Mouse (Mus musculus) hindbrain, embryonic 11.5 days (tissue): ENCODE measurements around the gene F830045P16Rik. TPM values are rescaled to one million over a fixed set of nuclear protein-coding genes. Genes with fewer than 3 reads are reported as not detected.

ENCODE experiments used
- ATAC-seq: fragments of 200-750 bp; cut with Nextera tagmentation; 2 replicates; pipeline ENCODE4 v1.8.0; 2017; ENCODE audit warnings: mild to moderate bottlenecking, moderate TSS enrichment, moderate library complexity; ENCODE audit not compliant: low FRiP score
- DNase-seq: peaks from one replicate; pipeline ENCODE4 v3.0.0-alpha.2; 2015; ENCODE audit warnings: low spot score
- H3K27ac ChIP-seq: fragments of 300-500 bp; sonication (generic); 2 replicates; pipeline ENCODE4 v1.5.1; 2014; ENCODE audit warnings: mild to moderate bottlenecking, low read depth, low read length
- H3K27me3 ChIP-seq: fragments of 300-500 bp; sonication (generic); 2 replicates; pipeline ENCODE4 v1.6.1; 2014; ENCODE audit warnings: mild to moderate bottlenecking, low read length, moderate library complexity, mixed read lengths; ENCODE audit not compliant: control insufficient read depth, insufficient read depth
- H3K36me3 ChIP-seq: fragments of 300-500 bp; sonication (generic); 2 replicates; pipeline ENCODE4 v1.6.1; 2014; ENCODE audit warnings: mild to moderate bottlenecking, low read length, moderate library complexity, mixed read lengths; ENCODE audit not compliant: control insufficient read depth, insufficient read depth
- H3K4me1 ChIP-seq: fragments of 300-500 bp; sonication (generic); replicated peaks from 2 replicates; pipeline ENCODE4 v1.6.1; 2014; ENCODE audit warnings: low read length, mixed read lengths; ENCODE audit not compliant: control insufficient read depth, insufficient read depth
- H3K4me2 ChIP-seq: fragments of 300-500 bp; sonication (generic); replicated peaks from 2 replicates; pipeline ENCODE4 v1.6.1; 2014; ENCODE audit warnings: mild to moderate bottlenecking, low read depth, low read length
- H3K4me3 ChIP-seq: fragments of 300-500 bp; sonication (generic); 2 replicates; pipeline ENCODE4 v1.5.1; 2014; ENCODE audit warnings: low read depth, low read length
- H3K9ac ChIP-seq: fragments of 300-500 bp; sonication (generic); 2 replicates; pipeline ENCODE4 v1.6.1; 2014; ENCODE audit warnings: low read depth, low read length
- H3K9me3 ChIP-seq: fragments of 300-500 bp; sonication (generic); 2 replicates; pipeline ENCODE4 v1.6.1; 2016; ENCODE audit warnings: low read length; ENCODE audit not compliant: control insufficient read depth
- WGBS: fragments of 180-500 bp; shearing (Covaris S2); extraction: QIAGEN DNeasy Blood & Tissue Kit; methylation state at CpG from one replicate; pipeline ENCODE4 v1.1.7; 2014; 5-methylcytosine and 5-hydroxymethylcytosine counted together
- polyA plus RNA-seq: library from polyadenylated mRNA; unstranded; fragments of >200 nt; fragmentation: Nextera tagmentation; extraction: Ambion mirVana; gene quantifications from 2 replicates; pipeline ENCODE4 v1.2.1, GENCODE M21; 2014

F830045P16Rik gene
- polyA plus RNA-seq, 1 experiment from 2014 or later, result not detected

- H3K27ac ChIP-seq, result no peak overlapping the region
- no peaks in the 10 kb centered on the region for H3K4me1 ChIP-seq
- no peak overlapping the region for H3K4me3 ChIP-seq
- H3K36me3 ChIP-seq, result no peaks in the 10 kb centered on the region
- H3K9me3 ChIP-seq, result no peaks in the 10 kb centered on the region
- DNase-seq, result no peak
- no peaks in the 10 kb centered on the region for H3K27me3 ChIP-seq
- ATAC-seq, result no peak
- H3K9ac ChIP-seq, result no peak overlapping the region
- H3K4me2 ChIP-seq, result no peak overlapping the region
- WGBS, result 68% methylated on average over 6 of the region's 6 CpGs
Measured at GRCm38 (mm10) chr2:129556081-129556480, 19.7 kb upstream of the F830045P16Rik start.

- WGBS, result 57% methylated on average over 2 of the region's 2 CpGs
Measured at GRCm38 (mm10) chr2:129550781-129551180, 14.4 kb upstream of the F830045P16Rik start.

GRCm38 (mm10) chr2:129549537-129550135, 13.2 kb upstream of the F830045P16Rik start:
- DNase-seq, result no peak
- no peak overlapping the region for H3K4me2 ChIP-seq
- H3K27me3 ChIP-seq, result no peaks in the 10 kb centered on the region
- ATAC-seq, result no peak
- no peaks in the 10 kb centered on the region for H3K36me3 ChIP-seq
- no peak overlapping the region for H3K4me3 ChIP-seq
- WGBS, result 64% methylated on average over 9 of the region's 9 CpGs
- H3K27ac ChIP-seq, result no peak overlapping the region
- H3K9me3 ChIP-seq, result no peaks in the 10 kb centered on the region
- no peaks in the 10 kb centered on the region; the same call in 1 of the 2 replicates for H3K4me1 ChIP-seq
- H3K9ac ChIP-seq, result no peak overlapping the region

More at GRCm38 (mm10) chr2:129550781-129551180, 14.4 kb upstream of the F830045P16Rik start:
- H3K27me3 ChIP-seq, result no peaks in the 10 kb centered on the region
- H3K36me3 ChIP-seq, result no peaks in the 10 kb centered on the region
- no peak overlapping the region for H3K4me2 ChIP-seq
- DNase-seq (no peak), ATAC-seq (no peak)
- H3K4me1 ChIP-seq, result no peaks in the 10 kb centered on the region; the same call in 1 of the 2 replicates
- no peak overlapping the region for H3K9ac ChIP-seq
- no peak overlapping the region for H3K27ac ChIP-seq
- no peak overlapping the region for H3K4me3 ChIP-seq
- H3K9me3 ChIP-seq, result no peaks in the 10 kb centered on the region

GRCm38 (mm10) chr2:129546772-129547171, 10.4 kb upstream of the F830045P16Rik start:
- H3K27me3 ChIP-seq, result no peaks in the 10 kb centered on the region

GRCm38 (mm10) chr2:129545596-129545995, 9.2 kb upstream of the F830045P16Rik start:
- Histone ChIP-seq H3K27me3 (no peaks in the 10 kb centered on the region), H3K27ac (no peak overlapping the region), H3K9ac (no peak overlapping the region), H3K4me3 (no peak overlapping the region), H3K4me1 (no peaks in the 10 kb centered on the region; the same call in 1 of the 2 replicates), H3K4me2 (no peak overlapping the region), H3K9me3 (no peaks in the 10 kb centered on the region), H3K36me3 (no peaks in the 10 kb centered on the region)
- ATAC-seq, result no peak
- DNase-seq, result no peak
- WGBS, result 89% methylated on average over 7 of the region's 7 CpGs

More at GRCm38 (mm10) chr2:129546772-129547171, 10.4 kb upstream of the F830045P16Rik start:
- ATAC-seq (no peak), DNase-seq (no peak)
- Histone ChIP-seq H3K4me3 (no peak overlapping the region), H3K4me1 (no peaks in the 10 kb centered on the region; the same call in 1 of the 2 replicates), H3K4me2 (no peak overlapping the region), H3K27ac (no peak overlapping the region), H3K9ac (no peak overlapping the region), H3K9me3 (no peaks in the 10 kb centered on the region), H3K36me3 (no peaks in the 10 kb centered on the region)
- WGBS, result 70% methylated on average over 3 of the region's 3 CpGs

GRCm38 (mm10) chr2:129544919-129545318, 8.5 kb upstream of the F830045P16Rik start:
- DNase-seq, result no peak
- no peaks in the 10 kb centered on the region; the same call in 1 of the 2 replicates for H3K4me1 ChIP-seq
- H3K4me3 ChIP-seq, result no peak overlapping the region
- ATAC-seq, result no peak
- no peak overlapping the region for H3K27ac ChIP-seq
- 68% methylated on average over 3 of the region's 3 CpGs for WGBS
- H3K4me2 ChIP-seq, result no peak overlapping the region
- H3K36me3 ChIP-seq, result no peaks in the 10 kb centered on the region
- H3K9me3 ChIP-seq, result no peaks in the 10 kb centered on the region
- no peaks in the 10 kb centered on the region for H3K27me3 ChIP-seq
- no peak overlapping the region for H3K9ac ChIP-seq

GRCm38 (mm10) chr2:129544448-129544847, 8.0 kb upstream of the F830045P16Rik start:
- Histone ChIP-seq H3K27me3 (no peaks in the 10 kb centered on the region), H3K4me1 (no peaks in the 10 kb centered on the region), H3K4me3 (no peak overlapping the region), H3K9ac (no peak overlapping the region), H3K9me3 (no peaks in the 10 kb centered on the region), H3K4me2 (no peak overlapping the region), H3K27ac (no peak overlapping the region), H3K36me3 (no peaks in the 10 kb centered on the region)
- DNase-seq (no peak), ATAC-seq (no peak)
- WGBS, result 32% methylated on average over 4 of the region's 4 CpGs

- H3K4me3 ChIP-seq, result no peak overlapping the region
- no peaks in the 10 kb centered on the region for H3K9me3 ChIP-seq
- no peak overlapping the region for H3K4me2 ChIP-seq
- H3K27ac ChIP-seq, result no peak overlapping the region
- no peaks in the 10 kb centered on the region for H3K4me1 ChIP-seq
- no peak overlapping the region for H3K9ac ChIP-seq
- no peak for DNase-seq
- WGBS, result 85% methylated on average over 3 of the region's 3 CpGs
- H3K27me3 ChIP-seq, result peaks cover 3% of the 10 kb centered on the region; the same call in 1 of the 2 replicates
- H3K36me3 ChIP-seq, result no peaks in the 10 kb centered on the region
- ATAC-seq, result no peak
Measured at GRCm38 (mm10) chr2:129540036-129540435, 3.6 kb upstream of the F830045P16Rik start.

- Histone ChIP-seq H3K4me2 (no peak overlapping the region), H3K4me3 (no peak overlapping the region), H3K4me1 (no peaks in the 10 kb centered on the region), H3K9me3 (no peaks in the 10 kb centered on the region), H3K9ac (no peak overlapping the region), H3K27me3 (peaks cover 3% of the 10 kb centered on the region; the same call in 1 of the 2 replicates), H3K36me3 (no peaks in the 10 kb centered on the region), H3K27ac (no peak overlapping the region)
- 61% methylated on average over 4 of the region's 4 CpGs for WGBS
- DNase-seq (no peak), ATAC-seq (no peak)
Measured at GRCm38 (mm10) chr2:129539175-129539574, 2.8 kb upstream of the F830045P16Rik start.
